Mouse (Mus musculus): ENCODE results near the gene Sorcs1. TPM values are rescaled to one million over a fixed set of nuclear protein-coding genes. Genes with fewer than 3 reads are reported as not detected.

The Sorcs1 gene
- polyA plus RNA-seq, 1 experiment from 2014 or later: 9.7 TPM

- WGBS: 53% methylated on average over 21 of the region's 21 CpGs
- ATAC-seq (replicated peaks): peak; percentile 58; the same call in 1 of the 2 replicates
Measured at GRCm38 (mm10) chr19:50184901-50185623, 493.4 kb downstream of the Sorcs1 start.

DNA sequence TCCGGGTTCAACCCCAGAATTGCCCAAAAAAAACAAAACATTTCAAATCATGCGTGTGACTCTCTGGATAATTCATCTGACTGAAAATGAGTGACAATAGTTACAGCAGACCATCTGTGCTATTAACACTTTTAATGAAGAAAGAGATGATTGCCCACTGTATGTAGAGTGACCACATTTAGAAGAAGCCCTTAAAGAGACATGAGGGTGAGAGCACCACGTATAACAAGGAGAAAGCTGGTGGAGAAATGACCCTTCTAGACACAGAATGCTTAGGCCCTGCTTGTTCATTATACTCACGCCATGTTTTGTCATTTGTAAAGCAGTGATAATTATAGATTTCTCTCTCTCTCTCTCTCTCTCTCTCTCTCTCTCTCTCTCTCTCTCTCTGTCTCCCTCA, 499.6 kb downstream of the Sorcs1 start:
- peak; percentile 61 for ATAC-seq (replicated peaks)
- WGBS: 59% methylated on average over 4 of the region's 4 CpGs
- Histone ChIP-seq H3K4me2 (replicated peaks) (no peak overlapping the region), H3K4me3 (no peak overlapping the region), H3K36me3 (no peaks in the 10 kb centered on the region), H3K4me1 (no peaks in the 10 kb centered on the region), H3K27ac (replicated peaks) (no peak overlapping the region; the same call in 1 of the 2 replicates), H3K9ac (replicated peaks) (no peak overlapping the region), H3K27me3 (no peaks in the 10 kb centered on the region), H3K9me3 (no peaks in the 10 kb centered on the region)

More at GRCm38 (mm10) chr19:50184901-50185623, 493.4 kb downstream of the Sorcs1 start:
- Histone ChIP-seq H3K4me1 (0 out of 2 replicates have a peak, but pooled peaks cover 3% of the 10 kb centered on the region), H3K4me3 (no peak overlapping the region), H3K36me3 (no peaks in the 10 kb centered on the region), H3K9me3 (no peaks in the 10 kb centered on the region), H3K27me3 (no peaks in the 10 kb centered on the region), H3K27ac (replicated peaks) (no peak overlapping the region), H3K4me2 (replicated peaks) (no peak overlapping the region), H3K9ac (replicated peaks) (no peak overlapping the region)

- 81% methylated on average over 4 of the region's 4 CpGs for WGBS
Measured at GRCm38 (mm10) chr19:50178151-50178550, 500.3 kb downstream of the Sorcs1 start.

GRCm38 (mm10) chr19:50171849-50172248, 506.6 kb downstream of the Sorcs1 start:
- Histone ChIP-seq H3K4me3 (no peak overlapping the region), H3K4me1 (no peaks in the 10 kb centered on the region)

More at GRCm38 (mm10) chr19:50178151-50178550, 500.3 kb downstream of the Sorcs1 start:
- ATAC-seq (replicated peaks): no peak
- no peaks in the 10 kb centered on the region for H3K36me3 ChIP-seq
- no peaks in the 10 kb centered on the region for H3K9me3 ChIP-seq
- no peak overlapping the region for H3K4me2 ChIP-seq (replicated peaks)
- H3K27ac ChIP-seq (replicated peaks): no peak overlapping the region
- H3K4me1 ChIP-seq: no peaks in the 10 kb centered on the region
- H3K27me3 ChIP-seq: no peaks in the 10 kb centered on the region
- H3K9ac ChIP-seq (replicated peaks): no peak overlapping the region
- H3K4me3 ChIP-seq: no peak overlapping the region

DNA sequence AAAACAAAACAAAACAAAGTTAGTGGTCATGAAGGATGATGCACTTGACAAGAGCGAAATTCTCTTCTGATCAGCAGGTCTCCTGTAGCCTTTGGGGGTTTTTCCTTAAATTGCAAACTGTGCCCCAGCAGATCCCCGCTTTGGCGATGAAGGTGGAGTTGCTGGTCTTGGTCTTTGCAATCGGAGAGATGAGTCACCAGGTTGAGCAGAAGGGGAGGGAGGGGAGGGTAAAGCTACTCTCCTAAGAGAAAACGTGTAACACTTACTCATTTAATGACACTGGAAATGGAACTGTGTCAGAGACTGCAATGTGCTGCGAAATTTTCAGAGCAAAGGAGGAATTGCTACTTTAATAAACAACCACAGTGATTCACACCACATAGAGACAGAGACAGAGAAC, 527.3 kb downstream of the Sorcs1 start:
- Histone ChIP-seq H3K9ac (replicated peaks) (no peak overlapping the region), H3K9me3 (no peaks in the 10 kb centered on the region), H3K36me3 (no peaks in the 10 kb centered on the region), H3K4me3 (no peak overlapping the region), H3K27me3 (no peaks in the 10 kb centered on the region), H3K4me1 (no peaks in the 10 kb centered on the region), H3K4me2 (replicated peaks) (no peak overlapping the region), H3K27ac (replicated peaks) (no peak overlapping the region)
- 70% methylated on average over 6 of the region's 6 CpGs for whole genome bisulfite sequencing
- ATAC-seq (replicated peaks): no peak

More at GRCm38 (mm10) chr19:50171849-50172248, 506.6 kb downstream of the Sorcs1 start:
- H3K4me2 ChIP-seq (replicated peaks): no peak overlapping the region
- H3K9ac ChIP-seq (replicated peaks): no peak overlapping the region
- no peak overlapping the region for H3K27ac ChIP-seq (replicated peaks)
- 74% methylated on average over 4 of the region's 4 CpGs for WGBS
- H3K27me3 ChIP-seq: no peaks in the 10 kb centered on the region
- no peaks in the 10 kb centered on the region for H3K36me3 ChIP-seq
- no peaks in the 10 kb centered on the region for H3K9me3 ChIP-seq
- ATAC-seq (replicated peaks): no peak

DNA sequence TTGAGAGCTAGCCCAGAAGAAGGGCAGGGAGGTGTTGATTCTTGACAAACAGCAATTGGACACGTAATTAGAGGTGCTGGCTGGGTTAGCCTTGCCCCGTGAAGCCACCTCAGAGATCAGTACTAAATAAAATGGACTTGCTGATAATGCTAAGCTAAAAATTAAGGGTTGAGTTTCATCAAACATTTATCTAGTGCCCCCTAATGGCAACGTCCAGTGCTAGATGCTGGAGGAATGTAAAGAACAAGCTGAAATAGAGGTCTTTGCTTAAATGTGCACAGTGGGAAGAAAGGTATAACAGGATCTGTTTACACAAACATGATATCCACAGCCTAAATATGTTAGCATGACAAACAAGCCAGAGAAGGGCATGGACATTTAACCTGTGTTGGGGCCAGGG, 532.5 kb downstream of the Sorcs1 start:
- Histone ChIP-seq H3K4me1 (peaks cover 5% of the 10 kb centered on the region; the same call in 1 of the 2 replicates), H3K27ac (replicated peaks) (no peak overlapping the region), H3K36me3 (no peaks in the 10 kb centered on the region), H3K4me3 (no peak overlapping the region), H3K4me2 (replicated peaks) (no peak overlapping the region), H3K9me3 (no peaks in the 10 kb centered on the region), H3K27me3 (no peaks in the 10 kb centered on the region), H3K9ac (replicated peaks) (no peak overlapping the region)
- no peak; the same call in 1 of the 2 replicates for ATAC-seq (replicated peaks)
- WGBS: 23% methylated on average over 3 of the region's 3 CpGs

GRCm38 (mm10) chr19:50141853-50142252, 536.6 kb downstream of the Sorcs1 start:
- peak overlapping the region; percentile 1; the same call in 1 of the 2 replicates for H3K27ac ChIP-seq (replicated peaks)
- no peaks in the 10 kb centered on the region for H3K9me3 ChIP-seq
- H3K4me2 ChIP-seq (replicated peaks): no peak overlapping the region
- no peak overlapping the region for H3K4me3 ChIP-seq
- ATAC-seq (replicated peaks): peak; percentile 89
- H3K27me3 ChIP-seq: no peaks in the 10 kb centered on the region
- H3K36me3 ChIP-seq: no peaks in the 10 kb centered on the region
- WGBS: 30% methylated on average over 8 of the region's 8 CpGs
- H3K4me1 ChIP-seq: peaks cover 5% of the 10 kb centered on the region; the same call in 1 of the 2 replicates
- no peak overlapping the region for H3K9ac ChIP-seq (replicated peaks)

DNA sequence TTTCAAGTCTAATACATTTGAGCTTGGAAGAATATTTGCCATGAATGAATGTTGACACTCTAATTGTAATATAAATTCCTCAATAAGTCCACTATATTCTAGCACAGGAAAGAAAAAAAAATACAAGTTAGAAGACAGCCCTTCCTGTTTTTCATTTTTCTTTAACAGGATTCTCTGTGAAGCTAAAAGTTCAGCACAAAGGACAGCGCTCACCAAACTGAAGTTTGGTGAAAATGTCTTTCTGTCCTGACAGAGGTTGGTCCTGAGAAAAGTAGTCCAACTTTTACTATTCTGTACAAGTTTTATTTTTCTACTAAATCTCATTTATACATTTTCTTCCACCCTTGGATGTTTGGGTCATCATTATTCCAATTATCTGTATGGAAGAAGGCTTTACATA, 543.8 kb downstream of the Sorcs1 start:
- 74% methylated on average over 1 of the region's 1 CpGs for WGBS
- Histone ChIP-seq H3K4me2 (replicated peaks) (no peak overlapping the region), H3K27ac (replicated peaks) (no peak overlapping the region), H3K36me3 (no peaks in the 10 kb centered on the region), H3K4me1 (no peaks in the 10 kb centered on the region), H3K27me3 (no peaks in the 10 kb centered on the region), H3K4me3 (no peak overlapping the region), H3K9ac (replicated peaks) (no peak overlapping the region), H3K9me3 (no peaks in the 10 kb centered on the region)
- no peak for ATAC-seq (replicated peaks)

- Histone ChIP-seq H3K36me3 (no peaks in the 10 kb centered on the region), H3K9ac (replicated peaks) (no peak overlapping the region), H3K27me3 (no peaks in the 10 kb centered on the region), H3K4me2 (replicated peaks) (no peak overlapping the region), H3K27ac (replicated peaks) (peak overlapping the region; percentile 52), H3K4me3 (no peak overlapping the region), H3K4me1 (peaks cover 4% of the 10 kb centered on the region), H3K9me3 (no peaks in the 10 kb centered on the region)
- peak; percentile 74 for ATAC-seq (replicated peaks)
- 39% methylated on average over 4 of the region's 4 CpGs for WGBS
Measured at GRCm38 (mm10) chr19:50105842-50106585, 572.4 kb downstream of the Sorcs1 start.

Small RNAs within 50 kb of the gene (microRNA-seq; reads per million reads assigned to microRNA genes)
- gene Gm27749: not detected
